Mouse (Mus musculus): ENCODE measurements around the gene Ctxn1. TPM values are rescaled to one million over a fixed set of nuclear protein-coding genes. Genes with fewer than 3 reads are reported as not detected.
A peak's percentile ranks its signal among the peaks of the same experiment; 100 is the strongest.

Gene Ctxn1
- polyA plus RNA-seq (2015; fragmentation: Nextera tagmentation; extraction: Ambion mirVana): 1.3 and 1.5 TPM in 2 replicates

- peak within 1 kb of the TSS; percentile 67 for H3K4me3 ChIP-seq (ENCODE audit: low read depth, low read length)
- H3K27me3 ChIP-seq (ENCODE audit: control insufficient read depth, insufficient read depth, low read depth, low read length): no peaks in the 10 kb centered on the region
- peak within 1 kb of the TSS; percentile 50; the same call in 1 of the 2 replicates for H3K27ac ChIP-seq (ENCODE audit: low read length)
- H3K4me1 ChIP-seq (ENCODE audit: control insufficient read depth, low read depth, low read length): peaks cover 15% of the 10 kb centered on the region
- peak within 1 kb of the TSS; percentile 60 for H3K9ac ChIP-seq (ENCODE audit: low read depth, low read length)
- WGBS (ENCODE audit: insufficient replicate concordance): 10% methylated on average over 33 of the region's 33 CpGs
- H3K36me3 ChIP-seq (ENCODE audit: control insufficient read depth, insufficient read depth): peaks cover 5% of the 10 kb centered on the region
- no peaks in the 10 kb centered on the region for H3K9me3 ChIP-seq (replicated peaks; ENCODE audit: control insufficient read depth, low read length)
- ATAC-seq (ENCODE audit: low read depth): peak; percentile 96
- peak within 1 kb of the TSS; percentile 100 for H3K4me2 ChIP-seq (ENCODE audit: low read depth, low read length)
Measured at GRCm38 (mm10) chr8:4259125-4259804, at the start of gene Ctxn1. Gene Ctxn1 (minus strand): TSS chr8:4259274.

- H3K4me2 ChIP-seq (ENCODE audit: low read depth, low read length): no peak overlapping the region
- H3K36me3 ChIP-seq (ENCODE audit: control insufficient read depth, insufficient read depth): peaks cover 40% of the 10 kb centered on the region
Measured at GRCm38 (mm10) chr8:4305838-4306237, 46.8 kb upstream of the Ctxn1 start.

GRCm38 (mm10) chr8:4304124-4304547 is 45.1 kb upstream of the Ctxn1 start:
- ATAC-seq (ENCODE audit: low read depth): peak; percentile 83
- Histone ChIP-seq H3K9ac (ENCODE audit: low read depth, low read length) (no peak overlapping the region), H3K27ac (ENCODE audit: low read length) (no peak overlapping the region), H3K4me2 (ENCODE audit: low read depth, low read length) (no peak overlapping the region), H3K9me3 (replicated peaks; ENCODE audit: control insufficient read depth, low read length) (no peaks in the 10 kb centered on the region), H3K27me3 (ENCODE audit: control insufficient read depth, insufficient read depth, low read depth, low read length) (no peaks in the 10 kb centered on the region), H3K4me3 (ENCODE audit: low read depth, low read length) (no peak overlapping the region), H3K4me1 (ENCODE audit: control insufficient read depth, low read depth, low read length) (peaks cover 6% of the 10 kb centered on the region; the same call in 1 of the 2 replicates), H3K36me3 (ENCODE audit: control insufficient read depth, insufficient read depth) (peaks cover 39% of the 10 kb centered on the region)
- WGBS (ENCODE audit: insufficient replicate concordance): 28% methylated on average over 3 of the region's 3 CpGs

More at GRCm38 (mm10) chr8:4305838-4306237, 46.8 kb upstream of the Ctxn1 start:
- 43% methylated on average over 2 of the region's 2 CpGs for WGBS (ENCODE audit: insufficient replicate concordance)
- H3K4me3 ChIP-seq (ENCODE audit: low read depth, low read length): no peak overlapping the region
- peaks cover 6% of the 10 kb centered on the region; the same call in 1 of the 2 replicates for H3K4me1 ChIP-seq (ENCODE audit: control insufficient read depth, low read depth, low read length)
- H3K27ac ChIP-seq (ENCODE audit: low read length): no peak overlapping the region
- H3K9ac ChIP-seq (ENCODE audit: low read depth, low read length): no peak overlapping the region
- no peak for ATAC-seq (ENCODE audit: low read depth)
- no peaks in the 10 kb centered on the region for H3K27me3 ChIP-seq (ENCODE audit: control insufficient read depth, insufficient read depth, low read depth, low read length)
- H3K9me3 ChIP-seq (replicated peaks; ENCODE audit: control insufficient read depth, low read length): no peaks in the 10 kb centered on the region

DNA sequence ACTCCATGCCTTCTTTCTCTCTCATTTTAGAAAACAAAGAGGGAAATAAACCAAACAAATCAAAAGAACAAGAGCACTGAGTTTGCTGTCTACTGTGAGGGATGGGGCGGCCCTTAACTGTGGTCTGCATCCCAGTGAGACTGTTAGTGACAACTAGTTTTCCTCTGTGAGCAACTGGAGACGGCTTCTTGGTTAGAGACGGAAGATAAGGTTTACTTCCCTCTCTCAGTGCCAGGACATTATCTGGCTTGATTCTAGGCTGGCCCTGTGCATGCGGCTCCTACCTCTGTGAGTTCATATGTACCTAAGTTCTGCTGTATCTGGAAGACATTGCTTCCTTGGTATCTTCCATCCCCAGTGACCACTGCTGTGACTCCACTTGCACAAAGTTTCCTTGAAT is 38.7 kb upstream of the Ctxn1 start:
- WGBS (ENCODE audit: insufficient replicate concordance): 53% methylated on average over 4 of the region's 4 CpGs
- no peak overlapping the region for H3K27ac ChIP-seq (ENCODE audit: low read length)
- H3K4me3 ChIP-seq (ENCODE audit: low read depth, low read length): no peak overlapping the region
- H3K27me3 ChIP-seq (ENCODE audit: control insufficient read depth, insufficient read depth, low read depth, low read length): no peaks in the 10 kb centered on the region
- no peak overlapping the region for H3K4me2 ChIP-seq (ENCODE audit: low read depth, low read length)
- peaks cover 32% of the 10 kb centered on the region for H3K36me3 ChIP-seq (ENCODE audit: control insufficient read depth, insufficient read depth)
- ATAC-seq (ENCODE audit: low read depth): no peak
- H3K4me1 ChIP-seq (ENCODE audit: control insufficient read depth, low read depth, low read length): no peaks in the 10 kb centered on the region
- H3K9me3 ChIP-seq (replicated peaks; ENCODE audit: control insufficient read depth, low read length): no peaks in the 10 kb centered on the region
- no peak overlapping the region for H3K9ac ChIP-seq (ENCODE audit: low read depth, low read length)

- no peak for ATAC-seq (ENCODE audit: low read depth)
- no peak overlapping the region for H3K9ac ChIP-seq (ENCODE audit: low read depth, low read length)
- peaks cover 26% of the 10 kb centered on the region for H3K36me3 ChIP-seq (ENCODE audit: control insufficient read depth, insufficient read depth)
- H3K4me1 ChIP-seq (ENCODE audit: control insufficient read depth, low read depth, low read length): no peaks in the 10 kb centered on the region
- no peaks in the 10 kb centered on the region for H3K9me3 ChIP-seq (replicated peaks; ENCODE audit: control insufficient read depth, low read length)
- 84% methylated on average over 5 of the region's 5 CpGs for WGBS (ENCODE audit: insufficient replicate concordance)
- no peak overlapping the region for H3K4me2 ChIP-seq (ENCODE audit: low read depth, low read length)
- no peaks in the 10 kb centered on the region for H3K27me3 ChIP-seq (ENCODE audit: control insufficient read depth, insufficient read depth, low read depth, low read length)
- H3K4me3 ChIP-seq (ENCODE audit: low read depth, low read length): no peak overlapping the region
- H3K27ac ChIP-seq (ENCODE audit: low read length): no peak overlapping the region
Measured at GRCm38 (mm10) chr8:4292738-4293137, 33.7 kb upstream of the Ctxn1 start.

DNA sequence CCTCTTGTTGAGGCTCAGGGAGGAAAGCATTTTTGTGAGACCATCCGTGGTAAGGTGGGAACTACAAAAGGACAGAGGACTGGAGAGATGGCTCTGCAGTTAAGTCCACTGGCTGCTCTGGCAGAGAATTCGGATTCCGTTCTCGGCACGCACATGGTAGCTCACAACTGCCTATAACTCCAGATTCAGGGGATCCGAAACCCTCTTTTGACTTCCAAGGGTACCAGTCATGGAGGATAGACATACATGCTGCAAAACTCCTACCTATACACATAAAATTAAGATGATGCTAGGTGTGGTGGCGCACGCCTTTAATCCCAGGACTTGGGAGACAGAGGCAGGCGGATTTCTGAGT is 17.0 kb upstream of the Ctxn1 start:
- peak overlapping the region; percentile 54; the same call in 1 of the 2 replicates for H3K27ac ChIP-seq (ENCODE audit: low read length)
- no peaks in the 10 kb centered on the region for H3K27me3 ChIP-seq (ENCODE audit: control insufficient read depth, insufficient read depth, low read depth, low read length)
- peak overlapping the region; percentile 81 for H3K4me3 ChIP-seq (ENCODE audit: low read depth, low read length)
- H3K4me2 ChIP-seq (ENCODE audit: low read depth, low read length): peak overlapping the region; percentile 94
- H3K4me1 ChIP-seq (ENCODE audit: control insufficient read depth, low read depth, low read length): peaks cover 9% of the 10 kb centered on the region
- no peaks in the 10 kb centered on the region for H3K9me3 ChIP-seq (replicated peaks; ENCODE audit: control insufficient read depth, low read length)
- peaks cover 3% of the 10 kb centered on the region; the same call in 1 of the 2 replicates for H3K36me3 ChIP-seq (ENCODE audit: control insufficient read depth, insufficient read depth)
- peak overlapping the region; percentile 79 for H3K9ac ChIP-seq (ENCODE audit: low read depth, low read length)
- ATAC-seq (ENCODE audit: low read depth): no peak
- 24% methylated on average over 9 of the region's 9 CpGs for WGBS (ENCODE audit: insufficient replicate concordance)

DNA sequence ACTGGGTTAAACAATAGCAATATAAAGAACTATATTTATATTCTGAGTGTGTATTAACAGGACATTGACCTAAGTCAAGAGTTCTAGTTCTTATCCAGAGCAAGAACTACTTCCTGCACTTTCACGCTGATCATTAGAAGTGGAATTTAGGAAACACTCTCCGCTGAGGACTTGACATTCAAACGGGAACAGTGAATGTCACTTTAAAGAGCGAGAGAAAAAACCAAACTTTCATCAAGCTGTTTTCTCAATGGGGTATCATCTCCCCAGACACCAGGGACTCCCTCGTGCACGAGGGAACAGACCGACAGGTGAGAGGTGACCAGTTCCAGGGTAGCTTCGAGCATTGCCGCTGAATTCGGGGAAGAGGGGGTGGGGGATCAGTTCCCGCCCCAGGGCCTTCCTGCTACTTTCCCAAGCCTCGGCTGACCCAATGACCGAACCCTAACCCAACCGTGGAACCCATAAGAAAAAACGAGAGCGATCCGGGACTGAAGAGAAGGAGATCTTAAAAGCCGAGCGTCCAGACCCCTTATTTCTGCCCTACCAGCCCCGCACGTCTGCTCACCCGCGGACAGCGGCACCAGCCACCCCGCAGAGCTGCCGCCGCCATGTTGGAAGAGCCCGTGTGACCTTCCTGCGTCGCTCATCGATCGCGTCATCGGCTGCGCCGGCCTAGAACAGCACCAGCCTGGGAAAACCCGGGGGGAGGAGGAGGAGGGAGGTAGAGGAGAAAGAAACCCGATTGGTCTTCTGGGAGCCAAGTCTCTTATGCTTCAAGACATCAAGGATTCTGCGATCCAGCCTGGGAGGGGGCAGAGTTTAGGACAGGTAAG is 16.4 kb upstream of the Ctxn1 start, which contains the start of gene Timm44:
Timm44 (minus strand) TSS at position 639 of the 836 bp plus-strand sequence.
- Histone ChIP-seq H3K4me2 (ENCODE audit: low read depth, low read length) (peak within 1 kb of the TSS; percentile 94), H3K27me3 (ENCODE audit: control insufficient read depth, insufficient read depth, low read depth, low read length) (no peaks in the 10 kb centered on the region), H3K27ac (ENCODE audit: low read length) (peak within 1 kb of the TSS; percentile 57), H3K4me1 (ENCODE audit: control insufficient read depth, low read depth, low read length) (peaks cover 9% of the 10 kb centered on the region), H3K36me3 (ENCODE audit: control insufficient read depth, insufficient read depth) (peaks cover 3% of the 10 kb centered on the region; the same call in 1 of the 2 replicates), H3K9me3 (replicated peaks; ENCODE audit: control insufficient read depth, low read length) (no peaks in the 10 kb centered on the region), H3K4me3 (ENCODE audit: low read depth, low read length) (peak within 1 kb of the TSS; percentile 81), H3K9ac (ENCODE audit: low read depth, low read length) (peak within 1 kb of the TSS; percentile 79)
- peak; percentile 98 for ATAC-seq (ENCODE audit: low read depth)
- WGBS (ENCODE audit: insufficient replicate concordance): under 1% methylated on average over 39 of the region's 39 CpGs

- whole genome bisulfite sequencing (ENCODE audit: insufficient replicate concordance): 81% methylated on average over 6 of the region's 6 CpGs
- ATAC-seq (ENCODE audit: low read depth): no peak
- H3K36me3 ChIP-seq (ENCODE audit: control insufficient read depth, insufficient read depth): peaks cover 43% of the 10 kb centered on the region
- H3K9me3 ChIP-seq (replicated peaks; ENCODE audit: control insufficient read depth, low read length): no peaks in the 10 kb centered on the region
- no peak overlapping the region for H3K9ac ChIP-seq (ENCODE audit: low read depth, low read length)
- no peak overlapping the region for H3K27ac ChIP-seq (ENCODE audit: low read length)
- H3K4me3 ChIP-seq (ENCODE audit: low read depth, low read length): no peak overlapping the region
- no peak overlapping the region for H3K4me2 ChIP-seq (ENCODE audit: low read depth, low read length)
- H3K27me3 ChIP-seq (ENCODE audit: control insufficient read depth, insufficient read depth, low read depth, low read length): no peaks in the 10 kb centered on the region
- H3K4me1 ChIP-seq (ENCODE audit: control insufficient read depth, low read depth, low read length): peaks cover under 1% of the 10 kb centered on the region; the same call in 1 of the 2 replicates
Measured at GRCm38 (mm10) chr8:4269609-4270008, 10.5 kb upstream of the Ctxn1 start.
